Mouse (Mus musculus) urinary bladder, adult 2 months (tissue): ENCODE data around the gene Dmrtc2. TPM values are rescaled to one million over a fixed set of nuclear protein-coding genes. Genes with fewer than 3 reads are reported as not detected.
"Not testable (repeated sequence)": the region's sequence is repeated elsewhere in the genome, so short reads cannot be mapped to it uniquely, and the experiment has no call there.

Source experiments
- DNase-seq: peaks from one replicate; pipeline ENCODE4 v3.0.0; 2022; ENCODE audit warnings: low spot score
- polyA plus RNA-seq: library from polyadenylated mRNA; depleted of rRNA; stranded (reverse); fragments of >200 nt; gene quantifications from 2 replicates; pipeline ENCODE4 v1.2.3, GENCODE M21; 2012; rRNA removed

The Dmrtc2 gene
- polyA plus RNA-seq: not detected in 2 replicates

DNA sequence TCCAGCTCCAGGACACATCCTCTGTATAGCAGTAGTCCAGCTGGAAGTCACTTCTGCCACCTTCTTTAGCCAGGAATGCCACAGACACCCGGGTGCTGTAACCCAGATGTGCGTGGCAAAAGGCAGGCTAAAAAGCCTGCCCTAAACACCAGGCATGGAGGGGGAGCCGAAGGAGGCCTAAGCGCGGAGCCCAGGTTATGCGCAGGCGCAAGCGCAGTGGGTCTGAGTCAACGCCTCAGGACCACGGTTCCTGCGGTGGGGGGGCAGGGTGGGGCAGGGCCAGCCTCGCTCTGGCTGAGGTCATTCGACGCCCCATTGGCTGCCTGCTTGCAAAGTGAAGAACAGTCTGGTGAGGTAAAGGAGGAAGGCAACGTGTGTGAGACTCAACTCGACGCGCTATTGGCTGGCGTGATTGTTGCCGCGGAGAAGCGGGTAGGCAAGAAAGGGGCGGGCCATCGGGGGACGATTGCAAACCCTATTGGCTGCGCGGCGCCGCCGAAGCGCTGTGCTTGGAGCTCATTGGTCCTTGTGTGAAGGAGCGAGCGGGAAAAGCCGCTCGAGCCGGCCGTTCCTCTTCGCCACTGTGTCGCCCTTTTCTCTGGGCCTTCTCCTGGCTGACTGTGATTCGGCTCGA is at the start of gene Dmrtc2, which contains the start of gene Lypd4:
TSS of gene Dmrtc2 (plus strand) at position 526 of the 634 bp plus-strand sequence.
TSS of gene Lypd4 (minus strand) at position 410 of the 634 bp plus-strand sequence.
- DNase-seq: no peak

GRCm38 (mm10) chr7:24824452-24824851 is 45.4 kb upstream of the Dmrtc2 start:
- no peak for DNase-seq

- no peak for DNase-seq
Measured at GRCm38 (mm10) chr7:24827181-24827580, 42.7 kb upstream of the Dmrtc2 start.

DNA sequence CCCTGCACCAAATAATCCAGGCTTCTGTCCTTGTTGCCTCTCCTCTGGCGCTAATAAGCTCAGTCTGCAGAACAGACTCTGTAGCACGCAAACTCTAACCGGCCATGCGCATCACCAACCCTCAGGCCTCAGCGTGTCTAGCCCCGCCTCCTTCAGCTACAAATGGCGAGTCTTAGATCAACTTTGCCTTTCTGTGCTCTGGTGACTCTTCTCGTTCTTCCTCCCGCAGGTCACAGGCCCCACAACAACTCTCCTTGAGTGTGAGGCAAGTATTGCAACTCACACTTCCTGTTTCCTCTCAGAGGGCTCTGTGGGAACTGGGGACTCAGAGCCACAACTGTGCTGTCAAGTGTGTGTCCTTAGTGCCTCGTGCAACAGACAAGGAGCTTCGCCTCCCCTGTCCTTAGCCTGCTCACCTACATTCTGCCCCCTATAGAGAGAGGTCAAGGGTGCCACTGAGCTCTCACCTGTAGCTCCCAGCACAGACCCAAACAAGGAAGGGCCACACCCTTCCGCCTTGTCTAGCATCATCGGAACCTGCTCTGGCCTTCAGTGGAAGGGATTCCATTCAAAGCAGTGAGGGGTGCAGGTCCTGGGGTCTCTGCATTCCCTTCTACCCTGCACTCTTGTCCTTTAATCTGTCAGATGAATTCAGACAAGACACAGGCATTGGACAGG is 31.0 kb upstream of the Dmrtc2 start:
- not testable (repeated sequence) for DNase-seq

- no peak for DNase-seq
Measured at GRCm38 (mm10) chr7:24839410-24839808, 30.4 kb upstream of the Dmrtc2 start.

DNA sequence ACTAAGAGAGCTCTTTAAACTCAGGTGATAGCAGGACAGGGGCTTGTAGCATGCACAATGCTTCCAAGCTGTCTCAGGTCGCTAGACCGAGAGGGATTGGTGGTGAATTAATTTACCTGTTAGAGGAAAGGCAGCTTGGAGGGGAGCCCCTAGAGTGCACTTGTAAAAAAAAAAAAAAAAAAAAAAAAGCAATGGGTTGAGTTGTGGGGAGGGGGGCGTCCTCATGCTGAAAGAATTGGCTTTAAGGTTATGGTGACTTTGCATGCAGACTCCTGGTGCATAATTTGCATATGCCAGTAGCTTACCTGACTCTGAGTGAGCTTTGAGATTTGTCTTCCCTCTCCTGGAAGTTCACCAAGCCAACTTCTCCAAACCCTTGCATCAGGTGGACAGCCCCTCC is 29.5 kb upstream of the Dmrtc2 start:
- DNase-seq: no peak

- DNase-seq: no peak
Measured at GRCm38 (mm10) chr7:24841009-24841408, 28.8 kb upstream of the Dmrtc2 start.

DNA sequence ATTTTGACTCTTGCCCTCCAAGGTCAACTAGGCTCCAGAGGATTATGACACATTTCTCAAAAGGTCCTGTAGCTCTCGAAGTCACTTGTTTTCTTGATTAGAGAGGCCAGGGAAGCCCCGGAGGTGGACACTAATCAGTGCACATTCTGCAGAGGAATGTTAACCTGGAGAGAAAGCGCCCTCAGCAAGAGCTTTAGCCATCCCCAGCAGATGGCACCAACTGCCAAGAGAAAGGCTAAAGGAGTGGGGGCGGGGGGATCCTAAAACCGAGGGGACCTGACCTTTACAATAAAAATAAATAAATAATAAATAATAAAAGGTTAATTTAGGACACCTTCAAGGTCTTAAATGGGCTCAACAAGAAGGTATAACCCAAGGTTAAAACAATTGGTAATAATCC is 25.7 kb upstream of the Dmrtc2 start:
- DNase-seq: no peak

- DNase-seq: no peak
Measured at GRCm38 (mm10) chr7:24845181-24845580, 24.7 kb upstream of the Dmrtc2 start.

DNA sequence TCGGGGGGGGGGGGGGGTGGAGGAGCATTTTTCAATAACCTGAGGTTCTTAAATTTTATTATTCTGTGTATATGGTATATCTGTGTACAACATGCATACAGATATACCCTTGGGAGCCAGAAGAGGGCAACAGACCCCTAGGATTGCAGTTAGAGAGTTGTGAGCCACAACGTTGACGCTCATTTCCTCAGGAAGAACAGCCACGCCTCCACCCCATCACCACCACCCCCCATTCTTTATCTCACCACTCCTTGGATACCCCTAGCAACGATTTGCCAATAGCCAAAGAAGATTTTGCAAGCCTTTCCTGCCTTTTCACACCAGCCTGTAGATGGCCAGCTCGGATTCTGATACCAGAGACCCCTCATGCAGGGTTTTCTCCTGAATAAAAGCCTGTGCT is 24.1 kb upstream of the Dmrtc2 start:
- DNase-seq: no peak

DNA sequence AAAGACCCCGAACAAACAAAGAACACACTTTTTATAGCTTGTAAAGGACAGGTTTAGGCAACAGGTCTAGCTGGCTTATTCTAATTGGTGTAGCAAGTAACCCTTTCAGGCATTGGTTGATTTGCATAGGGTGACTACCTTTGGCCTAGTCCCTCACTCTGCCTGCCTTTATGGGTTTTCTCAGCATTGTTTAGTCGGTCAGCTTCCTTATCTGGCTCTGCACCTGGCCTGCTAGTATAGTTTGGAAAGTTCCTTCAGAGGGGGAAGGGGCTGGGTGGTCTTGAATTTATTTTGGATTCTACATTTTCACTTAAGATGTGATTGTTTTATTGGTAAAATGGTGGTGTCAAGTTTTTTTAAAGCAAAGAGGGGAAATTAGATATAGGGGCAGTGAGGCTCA is 23.3 kb upstream of the Dmrtc2 start:
- not testable (repeated sequence) for DNase-seq

DNA sequence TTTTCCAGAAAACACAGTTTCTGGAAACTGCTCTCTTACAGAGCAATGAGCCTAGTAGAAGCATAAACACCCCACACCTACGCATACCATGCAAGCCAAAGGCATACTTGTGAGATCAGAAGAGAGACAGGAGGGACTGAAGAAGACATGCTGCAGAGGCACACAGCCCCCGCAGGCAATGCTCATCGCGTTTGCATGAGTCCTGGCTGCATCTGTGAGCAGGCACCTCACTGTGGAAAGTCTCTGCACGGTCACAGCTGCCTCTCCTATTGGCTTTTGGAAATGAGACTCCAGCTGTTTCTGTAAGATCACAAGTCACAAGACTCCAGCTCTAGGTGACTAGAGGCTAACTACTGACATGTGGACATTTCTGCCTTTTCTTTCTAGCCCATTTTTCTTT is 19.7 kb upstream of the Dmrtc2 start:
- no peak for DNase-seq

DNA sequence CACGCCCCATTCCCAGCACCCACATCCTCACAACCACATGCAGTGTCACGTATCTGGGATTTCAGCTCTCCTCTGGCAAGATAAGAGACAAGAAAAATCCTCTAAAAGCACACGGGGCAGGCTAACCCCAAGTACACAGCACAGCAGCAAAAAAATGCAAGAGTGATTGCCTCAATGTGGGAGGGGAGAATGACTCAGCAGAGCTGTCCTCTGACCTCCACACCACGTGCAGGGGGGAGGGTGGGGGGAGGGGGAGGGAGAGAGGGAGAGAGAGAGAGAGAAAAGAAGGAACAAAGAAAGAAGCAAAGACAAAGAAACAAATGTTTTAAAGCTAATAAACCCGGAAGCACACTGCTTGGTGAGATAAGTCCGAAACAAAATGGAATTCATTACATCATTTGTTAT is 19.0 kb upstream of the Dmrtc2 start:
- no peak for DNase-seq

DNA sequence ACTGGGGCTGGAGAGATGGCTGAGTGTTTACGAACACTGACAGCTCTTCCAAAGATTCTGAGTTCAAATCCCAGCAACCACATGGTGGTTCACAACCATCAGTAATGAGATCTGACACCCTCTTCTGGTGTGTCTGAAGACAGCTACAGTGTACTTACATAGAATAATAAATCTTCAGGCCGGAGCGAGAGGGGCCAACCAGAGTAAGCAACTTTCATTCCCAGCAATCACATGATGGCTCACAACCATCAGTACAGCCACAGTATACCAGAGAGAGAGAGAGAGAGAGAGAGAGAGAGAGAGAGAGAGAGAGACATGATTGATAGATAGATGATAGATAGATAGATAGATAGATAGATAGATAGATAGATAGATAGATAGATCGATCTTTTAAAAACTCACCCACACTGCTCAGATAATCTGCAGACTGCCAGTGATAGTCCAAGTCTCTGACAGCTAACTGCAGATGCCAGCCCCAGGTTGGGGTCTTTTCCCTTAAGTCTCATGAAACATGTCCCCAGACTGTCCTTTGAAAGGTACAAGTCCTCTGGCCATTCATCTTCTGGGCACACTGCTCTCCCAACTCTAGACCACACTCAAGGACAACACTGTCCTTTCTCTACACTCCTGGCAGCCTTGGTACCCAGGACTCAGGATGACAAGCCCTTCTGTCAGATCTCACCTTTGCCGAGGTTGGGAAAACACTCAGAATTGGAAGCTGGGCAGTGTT is 18.1 kb upstream of the Dmrtc2 start:
- DNase-seq: no peak

GRCm38 (mm10) chr7:24852557-24853232 is 17.2 kb upstream of the Dmrtc2 start:
- no peak for DNase-seq

GRCm38 (mm10) chr7:24853233-24853563 is 16.7 kb upstream of the Dmrtc2 start:
- no peak for DNase-seq

GRCm38 (mm10) chr7:24853695-24854094 is 16.2 kb upstream of the Dmrtc2 start:
- no peak for DNase-seq

- DNase-seq: no peak
Measured at GRCm38 (mm10) chr7:24856460-24857120, 13.3 kb upstream of the Dmrtc2 start.

GRCm38 (mm10) chr7:24859234-24859633 is 10.6 kb upstream of the Dmrtc2 start:
- DNase-seq: no peak

DNA sequence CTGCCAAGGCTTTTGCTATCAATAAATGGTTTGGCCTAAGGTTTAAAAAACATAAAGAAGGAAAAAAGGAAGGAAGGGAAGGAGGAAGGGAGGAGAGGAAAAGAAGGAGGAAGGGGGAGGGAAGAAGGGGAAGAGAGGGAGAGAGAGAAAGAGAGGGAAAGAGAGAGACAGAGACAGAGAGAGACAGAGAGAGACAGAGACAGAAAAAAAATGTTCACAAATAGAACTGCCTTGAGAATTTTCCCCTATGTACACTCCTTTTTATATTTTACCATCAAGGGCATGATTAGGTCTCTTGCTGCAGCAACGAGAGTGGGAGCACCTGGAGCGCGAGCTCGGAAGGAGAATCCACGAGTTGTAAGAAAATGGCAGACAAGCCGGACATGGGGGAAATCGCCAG is 7.9 kb upstream of the Dmrtc2 start, which contains the start of gene Gm9844:
TSS of gene Gm9844 (plus strand) at position 301 of the 400 bp plus-strand sequence.
- no peak for DNase-seq

DNA sequence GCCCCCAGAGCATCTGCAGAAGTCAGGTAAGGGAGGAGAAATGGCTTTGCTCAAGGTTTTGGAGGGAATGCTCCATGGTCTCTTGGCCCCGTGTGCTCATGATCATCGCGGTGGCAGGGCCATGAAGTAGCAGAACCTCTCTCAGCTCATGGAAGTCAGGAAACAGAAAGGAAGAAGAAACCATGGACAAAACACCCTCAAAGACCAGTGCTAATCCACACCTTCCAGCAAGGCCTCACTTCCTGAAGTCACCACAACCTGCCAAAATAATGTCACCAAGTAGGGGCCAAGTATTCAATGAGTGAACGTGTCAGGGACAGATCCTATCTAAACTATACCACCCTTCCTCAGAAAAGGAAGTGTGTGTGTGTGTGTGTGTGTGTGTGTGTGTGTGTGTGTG is 7.0 kb upstream of the Dmrtc2 start:
- no peak for DNase-seq

DNA sequence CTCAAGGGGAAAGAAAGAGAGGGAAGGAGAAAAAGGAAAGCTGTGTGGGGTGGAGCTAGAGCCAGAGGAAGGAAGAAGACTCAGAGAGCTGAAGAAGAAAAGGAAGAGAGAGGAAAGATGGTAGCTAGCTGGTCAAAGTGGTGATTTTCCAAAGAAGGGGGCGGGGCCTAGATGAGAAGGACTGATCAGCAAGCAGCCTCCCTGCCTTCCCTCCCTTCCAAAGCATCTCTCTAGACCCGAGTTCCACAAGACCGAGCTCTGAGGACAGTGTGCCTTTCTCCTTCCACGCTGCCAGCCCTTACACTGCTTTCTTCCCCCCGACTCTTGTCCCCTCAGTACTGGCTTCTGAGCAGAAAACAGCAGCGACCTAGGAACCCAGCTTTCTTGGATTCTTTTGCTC is 5.7 kb upstream of the Dmrtc2 start:
- no peak for DNase-seq
